Mouse (Mus musculus) kidney, embryonic 14.5 days (tissue): Measurements from ENCODE around the gene Tap2. TPM values are rescaled to one million over a fixed set of nuclear protein-coding genes. Genes with fewer than 3 reads are reported as not detected.

Source experiments
- ATAC-seq: fragments of 200-750 bp; cut with Nextera tagmentation; 2 replicates; pipeline ENCODE4 v1.8.0; 2017; ENCODE audit warnings: moderate number of reproducible peaks, mild to moderate bottlenecking, moderate TSS enrichment, moderate library complexity; ENCODE audit not compliant: low FRiP score, low TSS enrichment
- H3K27ac ChIP-seq: fragments of 300-500 bp; sonication (generic); 2 replicates; pipeline ENCODE4 v1.5.1; 2014; ENCODE audit warnings: low read depth, mild to moderate bottlenecking, low read length, moderate library complexity, mixed read lengths
- H3K27me3 ChIP-seq: fragments of 300-500 bp; sonication (generic); 2 replicates; pipeline ENCODE4 v1.6.1; 2014; ENCODE audit warnings: mild to moderate bottlenecking, low read length; ENCODE audit not compliant: control insufficient read depth, insufficient read depth
- H3K36me3 ChIP-seq: fragments of 300-500 bp; sonication (generic); 2 replicates; pipeline ENCODE4 v1.6.1; 2014; ENCODE audit warnings: low read length, mixed read lengths; ENCODE audit not compliant: control insufficient read depth, insufficient read depth
- H3K4me1 ChIP-seq: fragments of 300-500 bp; sonication (generic); 2 replicates; pipeline ENCODE4 v1.6.1; 2014; ENCODE audit warnings: low read length, mixed read lengths; ENCODE audit not compliant: control insufficient read depth, insufficient read depth
- H3K4me2 ChIP-seq: fragments of 300-500 bp; sonication (generic); replicated peaks from 2 replicates; pipeline ENCODE4 v1.6.1; 2014; ENCODE audit warnings: low read depth, mild to moderate bottlenecking, low read length
- H3K4me3 ChIP-seq: fragments of 300-500 bp; sonication (generic); 2 replicates; pipeline ENCODE4 v1.5.1; 2014; ENCODE audit warnings: mild to moderate bottlenecking, low read length
- H3K9ac ChIP-seq: fragments of 300-500 bp; sonication (generic); 2 replicates; pipeline ENCODE4 v1.6.1; 2014; ENCODE audit warnings: low read depth, mild to moderate bottlenecking, low read length, moderate library complexity
- H3K9me3 ChIP-seq: fragments of 300-500 bp; sonication (generic); 2 replicates; pipeline ENCODE4 v1.6.1; 2016; ENCODE audit warnings: low read length; ENCODE audit not compliant: control insufficient read depth
- WGBS: fragments of 180-500 bp; shearing (Covaris S2); extraction: QIAGEN DNeasy Blood & Tissue Kit; methylation state at CpG from one replicate; pipeline ENCODE4 v1.1.7; 2014; 5-methylcytosine and 5-hydroxymethylcytosine counted together
- polyA plus RNA-seq: library from polyadenylated mRNA; unstranded; fragments of >200 nt; fragmentation: Nextera tagmentation; extraction: Ambion mirVana; gene quantifications from 2 replicates; pipeline ENCODE4 v1.2.1, GENCODE M21; 2014

Tap2 gene
- polyA plus RNA-seq, 1 experiment from 2014 or later, result 1.2 TPM

DNA sequence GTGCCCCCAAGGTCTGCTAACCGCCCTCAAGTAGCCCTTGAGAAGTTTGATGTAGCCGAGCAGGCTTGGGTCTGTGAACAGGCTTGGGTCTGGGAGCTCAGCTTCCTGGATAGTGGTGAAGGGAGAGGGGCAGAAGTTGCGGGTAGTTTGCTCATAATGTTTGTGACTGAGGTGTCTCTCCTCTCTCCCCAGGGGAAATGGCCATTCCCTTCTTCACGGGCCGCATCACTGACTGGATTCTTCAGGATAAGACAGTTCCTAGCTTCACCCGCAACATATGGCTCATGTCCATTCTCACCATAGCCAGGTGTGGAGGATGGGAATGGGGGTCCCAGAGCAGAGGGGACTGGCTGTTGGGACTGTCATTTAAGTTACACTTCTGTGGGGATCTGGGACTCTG is 14.3 kb upstream of the Tap2 start:
- Histone ChIP-seq H3K4me2 (no peak overlapping the region), H3K9me3 (no peaks in the 10 kb centered on the region), H3K36me3 (no peaks in the 10 kb centered on the region), H3K27ac (no peak overlapping the region), H3K4me3 (no peak overlapping the region), H3K27me3 (peaks cover 44% of the 10 kb centered on the region), H3K9ac (no peak overlapping the region), H3K4me1 (no peaks in the 10 kb centered on the region)
- 65% methylated on average over 6 of the region's 6 CpGs for WGBS
- ATAC-seq, result no peak

DNA sequence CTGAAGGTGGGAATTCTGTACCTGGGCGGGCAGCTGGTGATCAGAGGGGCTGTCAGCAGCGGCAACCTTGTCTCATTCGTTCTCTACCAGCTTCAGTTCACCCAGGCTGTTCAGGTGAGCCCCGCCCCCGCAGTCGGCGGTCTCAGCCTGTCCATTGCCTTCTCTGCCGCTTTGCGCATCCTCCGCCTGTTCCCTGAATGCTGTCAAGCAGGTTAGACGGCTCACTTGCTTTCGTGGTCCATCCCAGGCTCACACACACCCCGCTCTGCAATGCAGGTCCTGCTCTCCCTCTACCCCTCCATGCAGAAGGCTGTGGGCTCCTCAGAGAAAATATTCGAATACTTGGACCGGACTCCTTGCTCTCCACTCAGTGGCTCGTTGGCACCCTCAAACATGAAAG is 10.5 kb upstream of the Tap2 start:
- H3K36me3 ChIP-seq, result no peaks in the 10 kb centered on the region
- H3K9me3 ChIP-seq, result no peaks in the 10 kb centered on the region
- no peak for ATAC-seq
- H3K9ac ChIP-seq, result no peak overlapping the region
- WGBS, result 24% methylated on average over 16 of the region's 16 CpGs
- no peaks in the 10 kb centered on the region for H3K4me1 ChIP-seq
- no peak overlapping the region for H3K4me2 ChIP-seq
- no peak overlapping the region for H3K27ac ChIP-seq
- H3K27me3 ChIP-seq, result peaks cover 62% of the 10 kb centered on the region
- H3K4me3 ChIP-seq, result no peak overlapping the region

DNA sequence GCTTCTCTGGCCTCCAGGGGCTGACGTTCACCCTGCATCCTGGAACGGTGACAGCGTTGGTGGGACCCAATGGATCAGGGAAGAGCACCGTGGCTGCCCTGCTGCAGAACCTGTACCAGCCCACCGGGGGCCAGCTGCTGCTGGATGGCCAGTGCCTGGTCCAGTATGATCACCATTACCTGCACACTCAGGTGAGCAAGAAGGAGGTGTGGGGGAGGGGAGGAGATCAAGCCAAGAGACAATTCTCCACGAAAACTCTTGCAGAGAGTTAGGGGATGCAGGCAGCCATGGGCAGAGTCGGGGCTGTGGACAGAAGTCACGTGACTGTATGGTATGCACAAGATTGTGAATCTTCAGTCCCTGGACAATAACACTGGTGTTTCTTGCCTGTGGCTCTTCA is 9.9 kb upstream of the Tap2 start:
- Histone ChIP-seq H3K36me3 (no peaks in the 10 kb centered on the region), H3K4me2 (no peak overlapping the region), H3K4me3 (no peak overlapping the region), H3K9me3 (no peaks in the 10 kb centered on the region), H3K27ac (no peak overlapping the region), H3K27me3 (peaks cover 65% of the 10 kb centered on the region), H3K9ac (no peak overlapping the region), H3K4me1 (no peaks in the 10 kb centered on the region)
- WGBS, result 62% methylated on average over 8 of the region's 8 CpGs
- no peak for ATAC-seq

DNA sequence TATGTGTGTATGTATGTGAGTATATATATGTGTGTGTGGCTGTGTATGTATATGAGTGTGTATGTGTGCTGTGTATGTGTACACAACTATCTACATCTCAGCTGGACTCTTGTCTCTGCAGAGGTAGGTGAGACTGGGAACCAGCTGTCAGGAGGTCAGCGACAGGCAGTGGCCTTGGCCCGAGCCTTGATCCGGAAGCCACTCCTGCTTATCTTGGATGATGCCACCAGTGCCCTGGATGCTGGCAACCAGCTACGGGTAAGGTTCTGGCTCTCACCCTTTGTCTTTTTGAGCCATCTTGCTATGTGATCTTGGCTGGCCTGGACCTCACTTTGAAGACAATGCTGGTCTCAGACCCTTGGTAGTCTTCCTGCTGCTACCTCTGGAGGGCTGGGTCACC is 8.6 kb upstream of the Tap2 start:
- Histone ChIP-seq H3K36me3 (no peaks in the 10 kb centered on the region), H3K27ac (no peak overlapping the region), H3K27me3 (peaks cover 73% of the 10 kb centered on the region), H3K4me3 (no peak overlapping the region), H3K4me2 (no peak overlapping the region), H3K9ac (no peak overlapping the region), H3K4me1 (no peaks in the 10 kb centered on the region), H3K9me3 (no peaks in the 10 kb centered on the region)
- no peak for ATAC-seq
- WGBS, result 92% methylated on average over 4 of the region's 4 CpGs

DNA sequence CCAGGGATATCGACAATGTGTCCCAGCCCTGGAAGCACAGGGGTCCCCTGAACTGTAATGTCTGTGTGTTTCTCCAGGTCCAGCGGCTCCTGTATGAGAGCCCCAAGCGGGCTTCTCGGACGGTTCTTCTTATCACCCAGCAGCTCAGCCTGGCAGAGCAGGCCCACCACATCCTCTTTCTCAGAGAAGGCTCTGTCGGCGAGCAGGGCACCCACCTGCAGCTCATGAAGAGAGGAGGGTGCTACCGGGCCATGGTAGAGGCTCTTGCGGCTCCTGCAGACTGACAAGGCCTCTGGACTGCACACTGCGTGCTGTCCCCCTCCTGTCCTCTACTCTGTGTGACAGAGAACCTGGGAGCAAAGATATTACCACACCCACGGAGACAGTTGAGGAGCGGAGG is 6.8 kb upstream of the Tap2 start:
- Histone ChIP-seq H3K4me3 (no peak overlapping the region), H3K27ac (no peak overlapping the region), H3K27me3 (peaks cover 75% of the 10 kb centered on the region), H3K36me3 (no peaks in the 10 kb centered on the region), H3K4me1 (no peaks in the 10 kb centered on the region), H3K9me3 (no peaks in the 10 kb centered on the region), H3K4me2 (no peak overlapping the region), H3K9ac (no peak overlapping the region)
- 33% methylated on average over 12 of the region's 12 CpGs for WGBS
- no peak for ATAC-seq

DNA sequence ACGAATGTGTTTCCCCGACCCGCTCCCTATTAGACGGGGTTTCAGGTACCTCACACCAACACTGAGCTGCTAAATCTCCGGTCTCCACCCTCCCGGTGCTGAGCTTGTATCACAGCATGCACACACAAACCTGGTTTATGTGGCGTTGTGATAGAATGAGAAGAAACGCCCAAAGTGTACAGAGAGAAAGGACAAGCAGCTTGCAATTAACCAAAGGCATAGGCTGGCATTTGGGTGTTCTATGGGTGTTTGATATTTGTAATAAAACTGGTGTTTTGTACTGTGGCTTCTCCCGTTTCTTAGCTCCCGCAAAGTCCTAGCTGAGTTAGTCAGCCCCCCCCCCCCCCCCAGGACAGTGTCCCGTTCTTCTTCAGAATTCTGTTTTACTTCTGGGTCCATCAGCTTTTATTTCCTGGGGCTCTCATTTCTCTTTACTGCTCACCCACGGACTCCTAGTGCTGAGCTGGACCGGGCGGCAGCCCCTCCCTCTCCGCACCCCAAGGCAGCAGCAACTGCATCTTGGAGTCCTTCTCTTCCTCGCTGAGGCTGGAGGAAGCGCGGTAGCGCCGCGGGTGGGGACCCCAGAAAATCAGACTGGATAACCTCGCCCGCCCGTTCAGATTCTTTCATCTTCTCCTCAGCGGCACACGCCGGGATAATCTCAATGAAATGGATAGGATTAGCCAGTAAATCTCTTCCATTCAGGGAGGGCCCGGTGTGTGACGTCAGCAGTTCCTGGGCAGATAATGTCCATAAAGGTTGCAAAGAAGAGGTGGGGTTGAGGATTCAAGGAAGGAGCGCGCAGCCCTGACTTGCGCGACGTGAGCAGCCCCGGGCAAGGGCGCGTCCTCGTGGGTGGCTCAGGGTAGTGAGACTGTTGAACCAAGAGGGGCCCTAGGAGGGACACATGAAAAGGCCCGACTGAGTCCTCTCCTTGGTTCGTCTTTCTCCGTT is 6.1 kb upstream of the Tap2 start, which contains the start of gene Psmb8:
Gene Psmb8, plus strand, starts transcription at position 781 of the 954 bp plus-strand sequence.
- peak; percentile 84 for ATAC-seq
- H3K9me3 ChIP-seq, result no peaks in the 10 kb centered on the region
- H3K4me1 ChIP-seq, result no peaks in the 10 kb centered on the region
- WGBS, result 4% methylated on average over 41 of the region's 41 CpGs
- H3K9ac ChIP-seq, result peak within 1 kb of the TSS; percentile 25; the same call in 1 of the 2 replicates
- peak within 1 kb of the TSS; percentile 56 for H3K4me2 ChIP-seq
- peaks cover 71% of the 10 kb centered on the region for H3K27me3 ChIP-seq
- no peak within 1 kb of the TSS for H3K27ac ChIP-seq
- H3K36me3 ChIP-seq, result no peaks in the 10 kb centered on the region
- H3K4me3 ChIP-seq, result peak within 1 kb of the TSS; percentile 33

DNA sequence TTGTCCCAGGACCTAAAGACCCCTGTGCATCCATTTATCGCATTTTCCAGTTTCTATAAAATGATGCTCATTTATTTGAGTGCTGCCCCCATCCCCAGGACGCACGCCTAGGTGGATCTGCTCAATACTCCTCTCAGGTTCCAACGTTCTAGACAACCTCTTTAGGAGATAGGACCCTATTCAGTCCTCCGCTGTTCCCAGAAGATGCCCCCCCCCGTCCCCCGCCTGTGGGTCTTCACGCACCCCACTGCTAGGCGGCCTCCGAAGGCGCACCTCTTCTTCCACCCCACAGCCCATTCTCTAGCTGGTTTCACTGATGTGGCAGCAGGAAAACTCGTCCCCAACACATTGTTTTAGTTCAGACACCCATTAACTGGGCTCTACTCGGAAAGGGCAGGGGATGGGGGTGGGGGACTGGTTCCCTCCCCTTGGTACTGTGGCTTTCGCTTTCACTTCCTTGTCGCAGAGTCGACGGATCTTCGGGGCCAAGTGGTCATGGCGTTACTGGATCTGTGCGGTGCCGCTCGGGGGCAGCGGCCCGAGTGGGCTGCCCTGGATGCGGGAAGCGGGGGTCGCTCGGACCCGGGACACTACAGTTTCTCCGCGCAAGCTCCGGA is 5.3 kb upstream of the Tap2 start:
- Histone ChIP-seq H3K4me2 (peak overlapping the region; percentile 56), H3K27ac (no peak overlapping the region), H3K27me3 (peaks cover 64% of the 10 kb centered on the region), H3K4me1 (no peaks in the 10 kb centered on the region), H3K9me3 (no peaks in the 10 kb centered on the region), H3K4me3 (peak overlapping the region; percentile 33), H3K9ac (peak overlapping the region; percentile 25; the same call in 1 of the 2 replicates), H3K36me3 (no peaks in the 10 kb centered on the region)
- WGBS, result 2% methylated on average over 32 of the region's 32 CpGs
- no peak for ATAC-seq

DNA sequence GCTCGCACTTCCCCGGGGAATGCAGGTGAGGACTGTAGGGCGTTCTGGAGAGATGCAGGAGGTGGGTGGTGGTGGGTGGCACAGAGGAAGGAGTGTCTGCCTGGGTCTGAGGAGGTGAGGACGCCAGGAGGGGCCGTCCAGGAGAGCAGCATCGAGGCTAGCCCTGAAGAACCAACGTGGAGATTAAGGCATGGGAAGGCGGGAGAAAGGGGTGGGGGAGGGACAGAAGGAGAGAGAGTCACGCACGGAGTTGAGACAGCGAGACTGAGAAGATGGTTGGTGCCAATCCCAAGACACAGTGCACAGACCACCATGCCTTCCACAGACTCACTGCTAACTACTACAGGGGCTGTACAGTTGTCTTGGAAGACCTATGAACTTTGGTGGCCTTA is 4.8 kb upstream of the Tap2 start:
- H3K4me3 ChIP-seq, result peak overlapping the region; percentile 33
- H3K27ac ChIP-seq, result no peak overlapping the region
- no peaks in the 10 kb centered on the region for H3K9me3 ChIP-seq
- ATAC-seq, result no peak
- H3K36me3 ChIP-seq, result no peaks in the 10 kb centered on the region
- H3K4me2 ChIP-seq, result peak overlapping the region; percentile 56
- WGBS, result 7% methylated on average over 11 of the region's 11 CpGs
- H3K27me3 ChIP-seq, result peaks cover 63% of the 10 kb centered on the region
- no peak overlapping the region; the same call in 1 of the 2 replicates for H3K9ac ChIP-seq
- H3K4me1 ChIP-seq, result no peaks in the 10 kb centered on the region

DNA sequence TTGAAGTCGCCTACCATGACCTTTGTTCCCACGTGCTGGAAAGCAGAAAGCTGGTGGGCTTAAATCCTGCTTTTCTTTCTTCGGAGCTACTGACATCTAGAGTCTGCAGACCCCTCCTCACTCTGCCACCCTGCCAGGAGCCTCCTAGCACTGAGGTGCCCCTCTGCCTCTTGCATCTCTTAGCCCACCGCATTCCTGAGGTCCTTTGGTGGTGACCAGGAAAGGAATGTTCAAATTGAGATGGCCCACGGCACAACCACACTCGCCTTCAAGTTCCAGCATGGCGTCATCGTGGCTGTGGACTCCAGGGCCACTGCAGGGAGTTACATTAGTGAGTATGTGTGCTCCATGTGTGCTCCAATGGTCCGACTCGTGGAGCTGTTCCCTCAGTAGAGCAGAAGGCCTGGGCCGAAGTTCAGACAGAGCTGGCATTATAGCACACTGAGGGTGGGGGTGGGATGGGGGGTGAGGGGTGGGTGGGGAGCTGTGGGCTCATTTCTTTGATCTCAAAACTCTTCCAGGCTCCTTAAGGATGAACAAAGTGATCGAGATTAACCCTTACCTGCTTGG is 4.2 kb upstream of the Tap2 start:
- 65% methylated on average over 12 of the region's 12 CpGs for WGBS
- ATAC-seq, result no peak
- Histone ChIP-seq H3K27ac (no peak overlapping the region), H3K4me2 (no peak overlapping the region), H3K4me1 (no peaks in the 10 kb centered on the region), H3K36me3 (no peaks in the 10 kb centered on the region), H3K27me3 (peaks cover 59% of the 10 kb centered on the region), H3K9ac (no peak overlapping the region), H3K4me3 (no peak overlapping the region), H3K9me3 (no peaks in the 10 kb centered on the region)
